Mouse (Mus musculus) MEL (cell line): ENCODE data around the gene Tifa.

Experiments
- CTCF ChIP-seq, 3 experiments: IDR thresholded peaks in 2 of 3; conservative IDR thresholded peaks in 1 of 3; 2 replicates each; pipeline ENCODE4 v1.5.1; 2011 to 2012; ENCODE audit warnings: low read length in 3 of 3, low read depth in 2 of 3, mild to moderate bottlenecking in 2 of 3, improper control_type of control experiment in 1 of 3, inconsistent platforms in 1 of 3, mixed read lengths in 1 of 3, moderate library complexity in 1 of 3; ENCODE audit not compliant: control insufficient read depth in 1 of 3, insufficient read depth in 1 of 3, poor library complexity in 1 of 3, severe bottlenecking in 1 of 3
- E2F4 ChIP-seq: IDR thresholded peaks from 2 replicates; pipeline ENCODE4 v1.6.1; 2011; ENCODE audit warnings: low read depth, low read length, improper control_type of control experiment, borderline replicate concordance
- GATA1 ChIP-seq: IDR thresholded peaks from 2 replicates; pipeline ENCODE4 v1.6.1; 2011; ENCODE audit warnings: low read depth, low read length, improper control_type of control experiment
- POLR2A ChIP-seq, 2 experiments: IDR thresholded peaks; 2 replicates each; pipeline ENCODE4 v1.6.1; 2011 to 2012; ENCODE audit warnings: low read length in 2 of 2, mild to moderate bottlenecking in 2 of 2, control low read depth in 1 of 2, improper control_type of control experiment in 1 of 2, low read depth in 1 of 2, moderate library complexity in 1 of 2; ENCODE audit not compliant: control insufficient read depth in 1 of 2, insufficient read depth in 1 of 2, poor library complexity in 1 of 2
- USF1 ChIP-seq: IDR thresholded peaks from 2 replicates; pipeline ENCODE4 v1.6.1; 2014; ENCODE audit warnings: low read depth, mild to moderate bottlenecking, inconsistent platforms, low read length, improper control_type of control experiment, moderate library complexity

DNA sequence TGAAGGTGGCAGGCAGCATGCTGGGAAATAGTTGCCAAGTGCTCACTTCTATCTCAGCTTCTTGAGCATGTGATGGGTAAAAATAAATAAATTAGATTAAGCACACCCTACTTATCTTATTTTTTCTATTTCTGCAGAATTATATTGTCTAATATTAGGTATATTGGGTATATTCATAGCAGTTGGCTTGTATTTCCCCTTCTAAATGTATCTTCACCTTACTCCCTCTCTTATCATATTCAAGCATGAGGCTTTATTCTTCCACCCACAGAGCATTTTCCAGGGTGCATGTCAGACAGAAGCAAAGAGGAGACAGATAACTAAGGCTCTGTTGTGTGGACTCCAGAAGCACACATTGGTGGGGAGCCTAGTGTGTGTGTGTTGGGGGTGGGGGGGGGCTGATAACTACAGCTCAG lies 31.7 kb upstream of the Tifa start:
- TF ChIP-seq GATA1 = peak; percentile 91
- TF ChIP-seq CTCF (IDR thresholded peaks at IDR 0.05 in 2 of 3, conservative IDR thresholded peaks at IDR 0.05 in 1 of 3; ENCODE audit: control insufficient read depth in 1 of 3, insufficient read depth in 1 of 3, low read depth in 2 of 3, low read length in 3 of 3, poor library complexity in 1 of 3, severe bottlenecking in 1 of 3) = no peak
- no peak for TF ChIP-seq E2F4
- TF ChIP-seq USF1 = peak; percentile 69
- TF ChIP-seq POLR2A (IDR thresholded peaks at IDR 0.05; ENCODE audit: control insufficient read depth in 1 of 2, insufficient read depth in 1 of 2, low read depth in 1 of 2, low read length in 2 of 2, poor library complexity in 1 of 2) = no peak
